Mouse (Mus musculus): ENCODE results near the gene Tas2r143.
A peak's percentile ranks its signal among the peaks of the same experiment; 100 is the strongest.

Tas2r143 gene

DNA sequence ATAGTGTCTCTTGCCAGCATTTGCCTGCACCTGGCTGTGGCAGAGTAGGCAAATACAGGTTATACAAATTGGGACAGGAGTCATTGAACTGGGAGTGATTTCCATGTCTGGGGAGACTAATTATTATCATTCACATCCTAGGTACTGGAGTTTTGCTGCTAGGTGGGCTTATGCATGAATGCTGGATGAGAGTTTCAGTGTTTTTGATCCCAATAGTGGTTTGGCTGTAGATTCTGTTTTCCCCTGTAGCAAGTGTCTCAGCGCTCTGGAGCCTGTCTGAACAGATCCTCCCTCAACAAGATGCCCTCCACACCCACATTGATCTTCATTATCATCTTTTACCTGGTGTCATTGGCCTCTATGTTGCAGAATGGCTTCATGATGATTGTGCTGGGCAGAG, at the start of gene Tas2r143:
Gene Tas2r143 (plus strand): TSS at position 301 of the 400 bp plus-strand sequence.
- no peak for DNase-seq

GRCm38 (mm10) chr6:42350968-42351775, 48.9 kb upstream of the Tas2r143 start:
- peak in 1 of 2 experiments; percentile 22 for DNase-seq

DNA sequence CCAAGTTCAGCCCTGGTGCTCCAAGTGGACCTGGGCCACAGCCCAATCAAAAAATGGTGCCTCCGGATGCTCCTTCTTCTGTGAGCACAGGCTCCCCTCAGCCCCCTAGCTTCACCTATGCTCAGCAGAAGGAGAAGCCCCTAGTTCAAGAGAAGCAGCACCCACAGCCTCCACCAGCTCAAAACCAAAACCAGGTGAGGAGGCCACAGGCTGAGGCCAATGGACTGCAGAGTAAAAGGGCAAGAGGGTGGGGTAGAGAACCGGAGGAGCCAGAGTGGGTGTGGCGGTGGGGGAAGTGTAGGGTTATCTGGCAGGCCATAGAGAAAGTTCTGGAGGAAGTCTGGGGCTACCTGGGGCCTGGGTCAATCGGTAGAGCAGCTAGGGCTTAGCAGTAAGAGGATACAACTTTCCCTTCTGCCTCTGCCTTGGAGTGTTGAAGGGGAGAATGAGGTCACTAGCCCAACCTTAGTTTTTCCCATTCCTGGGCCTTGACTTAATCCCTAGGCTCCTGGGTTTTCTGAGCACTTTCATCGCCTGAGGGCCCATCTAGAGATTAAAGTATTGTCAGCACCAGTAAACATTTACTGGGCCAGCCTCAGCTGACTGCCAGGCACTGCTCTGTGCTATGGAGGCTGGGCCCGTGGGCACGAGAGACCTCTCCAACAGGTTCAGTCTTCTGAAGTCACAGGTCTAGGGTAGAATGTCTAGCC, 48.1 kb upstream of the Tas2r143 start:
- DNase-seq = no peak

- no peak for DNase-seq
Observed at GRCm38 (mm10) chr6:42352486-42352846, 47.6 kb upstream of the Tas2r143 start.

GRCm38 (mm10) chr6:42353180-42353579, 46.9 kb upstream of the Tas2r143 start:
- DNase-seq = no peak

- DNase-seq = peak; percentile 52 to 62
Observed at GRCm38 (mm10) chr6:42354076-42355019, 45.7 kb upstream of the Tas2r143 start.

DNA sequence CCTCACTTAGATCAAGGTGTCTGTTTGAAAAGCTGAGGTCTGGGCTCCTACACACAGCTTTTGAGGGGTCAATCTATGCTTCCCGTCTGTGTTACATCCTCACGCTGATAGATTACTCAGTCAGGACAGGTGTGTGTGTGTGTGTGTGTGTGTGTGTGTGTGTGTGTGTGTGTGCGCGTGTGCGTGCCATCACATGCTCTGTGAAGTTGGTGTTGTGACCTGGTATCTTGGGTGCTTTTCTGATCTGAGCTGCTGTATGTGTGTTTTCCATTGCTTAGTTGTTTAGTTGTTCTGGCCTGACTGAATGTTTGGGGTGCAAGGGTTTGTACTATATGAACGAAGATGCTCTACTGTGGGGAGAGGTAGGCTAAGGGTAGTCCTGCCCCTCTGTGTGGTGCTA, 44.7 kb upstream of the Tas2r143 start:
- no peak for DNase-seq

GRCm38 (mm10) chr6:42355794-42356600, 44.0 kb upstream of the Tas2r143 start:
- no peak for DNase-seq

- DNase-seq = no peak
Observed at GRCm38 (mm10) chr6:42356913-42357312, 43.1 kb upstream of the Tas2r143 start.

DNA sequence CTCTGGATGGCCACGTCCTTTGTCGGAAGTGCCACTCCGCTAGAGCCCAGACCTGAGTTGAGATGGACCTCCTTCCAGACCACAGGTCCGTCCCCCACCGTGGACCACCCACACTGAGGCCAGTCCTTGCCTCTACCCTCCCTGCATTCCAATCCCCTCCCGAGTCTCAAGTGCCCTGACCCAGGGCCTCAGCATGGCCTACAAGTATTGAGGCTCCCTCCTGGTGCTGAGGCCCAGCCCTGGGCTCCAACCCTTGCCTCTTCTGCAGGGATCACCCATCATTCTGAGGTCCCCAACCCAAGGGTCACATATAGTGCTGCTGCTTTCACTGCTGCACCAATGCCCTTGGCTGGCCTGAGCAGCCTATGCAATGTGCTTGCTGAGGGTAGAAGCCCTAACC, 42.1 kb upstream of the Tas2r143 start:
- DNase-seq = no peak

- no peak for DNase-seq
Observed at GRCm38 (mm10) chr6:42358901-42359300, 41.1 kb upstream of the Tas2r143 start.

DNA sequence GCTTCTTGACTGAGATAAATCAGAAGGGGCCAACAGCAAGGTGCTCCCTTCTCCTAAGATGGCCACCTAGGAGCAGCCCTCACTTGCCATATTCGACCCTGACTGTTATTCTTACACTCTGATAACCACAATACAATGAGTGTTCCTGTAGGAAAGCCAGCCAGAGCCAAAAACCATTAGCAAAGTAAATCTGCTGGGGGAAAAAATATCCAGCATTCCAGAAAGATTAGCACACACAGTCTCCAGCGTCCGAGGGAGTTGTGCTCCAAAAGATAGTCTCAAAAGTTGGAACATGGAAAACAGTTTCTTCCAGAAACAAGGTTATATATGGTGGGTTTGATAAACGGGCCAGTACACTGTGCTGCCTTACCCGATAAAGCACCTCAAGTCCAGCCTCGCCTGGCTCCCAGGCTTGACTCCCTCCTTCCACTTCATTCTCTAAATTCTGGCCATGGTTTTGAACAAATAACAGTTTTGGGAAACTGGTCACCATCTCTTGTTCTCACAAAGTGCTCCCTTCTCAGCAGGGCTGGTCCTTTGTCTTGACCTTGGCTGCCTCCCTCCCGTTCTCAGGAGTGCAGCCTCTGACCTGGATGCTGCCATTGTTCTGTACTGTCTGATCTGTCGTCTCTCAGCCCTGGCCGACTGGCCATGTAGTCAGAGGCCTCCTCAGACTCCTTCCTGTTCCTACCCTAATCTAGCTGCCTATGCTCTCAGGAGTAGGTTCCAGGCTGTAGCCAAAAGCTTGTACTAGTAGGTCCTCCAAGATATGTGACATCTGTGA, 40.5 kb upstream of the Tas2r143 start:
- DNase-seq = no peak

- no peak for DNase-seq
Observed at GRCm38 (mm10) chr6:42360231-42360840, 39.7 kb upstream of the Tas2r143 start.

- DNase-seq = no peak
Observed at GRCm38 (mm10) chr6:42361041-42361895, 38.8 kb upstream of the Tas2r143 start.

- no peak for DNase-seq
Observed at GRCm38 (mm10) chr6:42362074-42362473, 38.0 kb upstream of the Tas2r143 start.

GRCm38 (mm10) chr6:42362497-42362896, 37.5 kb upstream of the Tas2r143 start:
- no peak for DNase-seq

GRCm38 (mm10) chr6:42362974-42363373, 37.1 kb upstream of the Tas2r143 start:
- no peak for DNase-seq

DNA sequence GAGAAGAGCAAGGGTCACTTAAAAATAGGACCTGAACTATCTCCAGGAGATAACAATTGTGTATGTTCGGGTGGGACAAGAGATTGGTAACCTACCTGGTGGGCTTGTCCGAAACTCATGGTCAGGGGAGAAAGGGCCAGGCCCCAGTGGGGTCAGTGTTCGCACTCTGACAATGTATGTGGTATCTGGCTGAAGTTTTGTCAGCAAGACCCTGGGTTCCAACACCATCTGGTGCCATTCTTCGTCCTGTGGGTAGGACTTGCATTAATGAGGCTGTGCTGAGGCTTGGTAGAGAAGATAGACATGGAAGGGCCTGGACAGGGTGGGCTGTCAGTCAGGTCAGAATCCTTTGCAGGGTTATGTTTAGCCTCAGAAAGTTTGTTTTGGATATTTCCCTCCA, 36.0 kb upstream of the Tas2r143 start:
- DNase-seq = no peak

DNA sequence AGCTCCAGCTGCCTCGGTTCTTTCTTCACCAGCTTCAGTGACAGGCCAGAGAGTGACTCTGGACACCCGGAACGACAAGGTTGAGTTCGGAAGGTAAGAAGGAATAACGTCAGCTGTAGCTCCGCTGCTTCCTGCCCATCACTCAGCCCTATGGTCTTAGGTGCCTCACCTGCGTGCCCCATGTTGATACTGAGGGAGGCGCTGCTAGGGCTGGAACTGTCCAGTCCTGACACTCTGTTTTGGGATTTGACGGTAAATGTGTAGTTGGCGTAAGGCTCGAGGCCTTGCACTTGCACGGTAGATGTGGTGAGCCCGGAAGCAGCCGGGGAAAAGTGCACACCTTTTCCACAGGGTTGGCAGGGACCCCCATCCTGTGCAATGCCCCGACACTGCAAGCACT, 35.4 kb upstream of the Tas2r143 start:
- no peak for DNase-seq

GRCm38 (mm10) chr6:42365215-42365614, 34.8 kb upstream of the Tas2r143 start:
- no peak for DNase-seq

Data from cerebellum, postnatal 10 days (tissue).